ENCODE assay signal across 13 mouse cellular contexts in the genomic region with DNA sequence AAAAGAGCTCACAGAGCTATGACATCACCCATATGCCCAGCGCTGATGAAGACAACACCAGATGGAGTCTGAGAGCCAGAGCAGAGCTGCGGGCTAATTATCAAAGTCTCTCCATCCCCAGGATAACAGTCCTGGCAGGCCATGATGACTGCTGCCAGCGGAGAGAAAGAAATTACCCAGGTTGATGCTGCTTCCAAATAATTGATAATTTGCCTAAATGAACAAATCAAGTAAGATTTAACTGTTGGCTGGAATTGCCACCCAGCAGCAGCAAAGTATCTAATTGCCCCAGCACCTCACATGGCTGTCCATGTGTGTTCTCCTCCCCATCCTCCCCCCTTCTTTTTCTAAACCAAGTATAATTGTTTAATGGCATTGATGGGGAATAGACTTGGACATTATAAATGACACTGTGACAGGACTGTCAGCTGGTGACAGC.
DNase-seq lines count a peak whose midpoint lies in the region; ATAC-seq lines count a peak whose summit lies in the region.
"Had no signal": no experiment of that assay in that cellular context is flagged by ENCODE, and none has a peak within 500 bp of the region (broad histone marks: within the 10 kb centered on the region; RNA-seq: fewer than 3 reads in every experiment).

No protein-coding gene starts in this region.

- H3K27ac ChIP-seq in hindbrain, embryonic 12.5 days, result no peak overlapping the region
- no peak overlapping the region for H3K27ac ChIP-seq in hindbrain, embryonic 16.5 days (ENCODE audit: low read depth, low read length)
- peak overlapping the region; percentile 80 for H3K27ac ChIP-seq in forebrain, embryonic 13.5 days
- H3K27ac ChIP-seq in midbrain, embryonic 15.5 days, result no peak overlapping the region
- no peak overlapping the region for H3K27ac ChIP-seq in intestine, embryonic 16.5 days (ENCODE audit: low read length)
- H3K27ac ChIP-seq: embryonic facial prominence, embryonic 12.5 days; heart, embryonic 10.5 days; liver, embryonic 12.5 days had no signal

- peak; percentile 28 for DNase-seq in cerebellum, adult 9-10 months
- no peak for DNase-seq in ovary, adult 18-20 months (ENCODE audit: low spot score)
- DNase-seq: heart, postnatal 4 days; lung, postnatal 36 days had no signal

- no peak overlapping the region for H3K9ac ChIP-seq in hindbrain, embryonic 12.5 days
- H3K9ac ChIP-seq in hindbrain, embryonic 16.5 days (ENCODE audit: low read depth, low read length), result no peak overlapping the region
- H3K9ac ChIP-seq in forebrain, embryonic 13.5 days, result no peak overlapping the region
- H3K9ac ChIP-seq in midbrain, embryonic 15.5 days, result no peak overlapping the region
- no peak overlapping the region for H3K9ac ChIP-seq in intestine, embryonic 16.5 days (ENCODE audit: low read depth, low read length)
- H3K9ac ChIP-seq: embryonic facial prominence, embryonic 12.5 days; liver, embryonic 12.5 days had no signal

- H3K36me3 ChIP-seq in hindbrain, embryonic 12.5 days, result no peaks in the 10 kb centered on the region
- no peaks in the 10 kb centered on the region for H3K36me3 ChIP-seq in hindbrain, embryonic 16.5 days (ENCODE audit: control insufficient read depth, insufficient read depth, low read length)
- H3K36me3 ChIP-seq in forebrain, embryonic 13.5 days (ENCODE audit: poor library complexity, severe bottlenecking), result no peaks in the 10 kb centered on the region
- no peaks in the 10 kb centered on the region for H3K36me3 ChIP-seq in midbrain, embryonic 15.5 days (replicated peaks)
- H3K36me3 ChIP-seq in intestine, embryonic 16.5 days (ENCODE audit: control insufficient read depth, insufficient read depth, low read length), result no peaks in the 10 kb centered on the region
- H3K36me3 ChIP-seq: embryonic facial prominence, embryonic 12.5 days; heart, embryonic 10.5 days; liver, embryonic 12.5 days had no signal

- no peaks in the 10 kb centered on the region for H3K27me3 ChIP-seq in hindbrain, embryonic 12.5 days
- no peaks in the 10 kb centered on the region for H3K27me3 ChIP-seq in hindbrain, embryonic 16.5 days (replicated peaks; ENCODE audit: control insufficient read depth, insufficient read depth, low read length)
- no peaks in the 10 kb centered on the region for H3K27me3 ChIP-seq in forebrain, embryonic 13.5 days
- no peaks in the 10 kb centered on the region for H3K27me3 ChIP-seq in midbrain, embryonic 15.5 days (replicated peaks)
- H3K27me3 ChIP-seq in intestine, embryonic 16.5 days (replicated peaks; ENCODE audit: control insufficient read depth, insufficient read depth, low read length), result no peaks in the 10 kb centered on the region
- H3K27me3 ChIP-seq: embryonic facial prominence, embryonic 12.5 days; liver, embryonic 12.5 days had no signal

- H3K9me3 ChIP-seq in hindbrain, embryonic 12.5 days (replicated peaks), result no peaks in the 10 kb centered on the region
- H3K9me3 ChIP-seq in hindbrain, embryonic 16.5 days (ENCODE audit: control insufficient read depth, low read length), result no peaks in the 10 kb centered on the region; the same call in 1 of the 2 replicates
- H3K9me3 ChIP-seq in forebrain, embryonic 13.5 days (replicated peaks), result peaks cover 10% of the 10 kb centered on the region
- no peaks in the 10 kb centered on the region for H3K9me3 ChIP-seq in midbrain, embryonic 15.5 days
- no peaks in the 10 kb centered on the region for H3K9me3 ChIP-seq in intestine, embryonic 16.5 days (ENCODE audit: control insufficient read depth, low read length)
- H3K9me3 ChIP-seq: embryonic facial prominence, embryonic 12.5 days; heart, embryonic 10.5 days; liver, embryonic 12.5 days had no signal

- H3K4me3 ChIP-seq in hindbrain, embryonic 12.5 days, result no peak overlapping the region
- H3K4me3 ChIP-seq in hindbrain, embryonic 16.5 days (ENCODE audit: low read length), result no peak overlapping the region
- no peak overlapping the region for H3K4me3 ChIP-seq in forebrain, embryonic 13.5 days
- no peak overlapping the region for H3K4me3 ChIP-seq in midbrain, embryonic 15.5 days
- H3K4me3 ChIP-seq in intestine, embryonic 16.5 days (ENCODE audit: low read length), result no peak overlapping the region
- H3K4me3 ChIP-seq: embryonic facial prominence, embryonic 12.5 days; heart, embryonic 10.5 days; liver, embryonic 12.5 days; myocyte had no signal

- 0 out of 2 replicates have a peak, but pooled peaks cover 7% of the 10 kb centered on the region for H3K4me1 ChIP-seq in hindbrain, embryonic 12.5 days
- H3K4me1 ChIP-seq in hindbrain, embryonic 16.5 days (ENCODE audit: control insufficient read depth, insufficient read depth, low read depth, low read length), result peaks cover 3% of the 10 kb centered on the region; the same call in 1 of the 2 replicates
- H3K4me1 ChIP-seq in forebrain, embryonic 13.5 days, result peaks cover 27% of the 10 kb centered on the region
- H3K4me1 ChIP-seq in midbrain, embryonic 15.5 days, result peaks cover 8% of the 10 kb centered on the region; the same call in 1 of the 2 replicates
- no peaks in the 10 kb centered on the region for H3K4me1 ChIP-seq in intestine, embryonic 16.5 days (ENCODE audit: control insufficient read depth, insufficient read depth, low read length)
- H3K4me1 ChIP-seq: embryonic facial prominence, embryonic 12.5 days had no signal

- peak; percentile 59; the same call in 1 of the 2 replicates for ATAC-seq in hindbrain, embryonic 12.5 days (ENCODE audit: low FRiP score)
- no peak; the same call in 1 of the 2 replicates for ATAC-seq in hindbrain, embryonic 16.5 days
- ATAC-seq in forebrain, embryonic 13.5 days, result peak; percentile 91
- peak; percentile 53; the same call in 1 of the 2 replicates for ATAC-seq in midbrain, embryonic 15.5 days (replicated peaks)
- ATAC-seq in intestine, embryonic 16.5 days, result no peak
- ATAC-seq: liver, embryonic 12.5 days had no signal

- H3K4me2 ChIP-seq in hindbrain, embryonic 12.5 days (replicated peaks), result no peak overlapping the region
- H3K4me2 ChIP-seq in hindbrain, embryonic 16.5 days (ENCODE audit: low read length), result no peak overlapping the region
- no peak overlapping the region for H3K4me2 ChIP-seq in forebrain, embryonic 13.5 days
- no peak overlapping the region for H3K4me2 ChIP-seq in midbrain, embryonic 15.5 days
- H3K4me2 ChIP-seq in intestine, embryonic 16.5 days (ENCODE audit: low read depth, low read length), result no peak overlapping the region
- H3K4me2 ChIP-seq: embryonic facial prominence, embryonic 12.5 days; liver, embryonic 12.5 days had no signal

- WGBS in hindbrain, embryonic 12.5 days, result 57% methylated on average over 3 of the region's 3 CpGs
- WGBS in hindbrain, embryonic 16.5 days, result 25% methylated on average over 3 of the region's 3 CpGs
- WGBS in forebrain, embryonic 13.5 days, result 23% methylated on average over 3 of the region's 3 CpGs
- WGBS in midbrain, embryonic 15.5 days, result 43% methylated on average over 3 of the region's 3 CpGs
- 71% methylated on average over 3 of the region's 3 CpGs for WGBS in intestine, embryonic 16.5 days

Comparison
In these comparisons a context has a peak if more than half of its experiments do, and no peak if none do; other contexts are left out.
1. ATAC-seq: peak in hindbrain, embryonic 12.5 days (single experiment), forebrain, embryonic 13.5 days (single experiment) and midbrain, embryonic 15.5 days (single experiment); none in hindbrain, embryonic 16.5 days (single experiment) and intestine, embryonic 16.5 days (single experiment).